Mouse (Mus musculus) embryonic facial prominence, embryonic 14.5 days (tissue): ENCODE measurements at regions not wholly inside any gene's neighbourhood (a gene's known extent, or its start where the extent isn't known, plus 50 kb on each side); places are given as distances from the start of the nearest gene placed in this dataset.

Experiments
- ATAC-seq: fragments of 200-750 bp; cut with Nextera tagmentation; 2 replicates; pipeline ENCODE4 v1.8.0; 2017; ENCODE audit warnings: low read depth, moderate number of reproducible peaks, moderate TSS enrichment
- DNase-seq: peaks from one replicate; pipeline ENCODE4 v3.0.0-alpha.2; 2015; ENCODE audit warnings: low spot score
- H3K27ac ChIP-seq: fragments of 300-500 bp; sonication (generic); replicated peaks from 2 replicates; pipeline ENCODE4 v1.5.1; 2014; ENCODE audit warnings: low read depth, mild to moderate bottlenecking, low read length, moderate library complexity
- H3K27me3 ChIP-seq: fragments of 300-500 bp; sonication (generic); replicated peaks from 2 replicates; pipeline ENCODE4 v1.6.1; 2014; ENCODE audit warnings: low read length; ENCODE audit not compliant: control insufficient read depth, insufficient read depth
- H3K36me3 ChIP-seq: fragments of 300-500 bp; sonication (generic); 2 replicates; pipeline ENCODE4 v1.6.1; 2014; ENCODE audit warnings: low read length, mixed read lengths; ENCODE audit not compliant: control insufficient read depth, insufficient read depth
- H3K4me1 ChIP-seq: fragments of 300-500 bp; sonication (generic); 2 replicates; pipeline ENCODE4 v1.6.1; 2014; ENCODE audit warnings: antibody characterized with exemption, low read length; ENCODE audit not compliant: control insufficient read depth, insufficient read depth
- H3K4me2 ChIP-seq: fragments of 300-500 bp; sonication (generic); 2 replicates; pipeline ENCODE4 v1.6.1; 2014; ENCODE audit warnings: low read depth, mild to moderate bottlenecking, low read length, moderate library complexity, mixed read lengths
- H3K4me3 ChIP-seq: fragments of 300-500 bp; sonication (generic); 2 replicates; pipeline ENCODE4 v1.5.1; 2014; ENCODE audit warnings: low read depth, mild to moderate bottlenecking, low read length
- H3K9ac ChIP-seq: fragments of 300-500 bp; sonication (generic); 2 replicates; pipeline ENCODE4 v1.6.1; 2014; ENCODE audit warnings: low read depth, mild to moderate bottlenecking, low read length, moderate library complexity, mixed read lengths
- H3K9me3 ChIP-seq: fragments of 300-500 bp; sonication (generic); 2 replicates; pipeline ENCODE4 v1.6.1; 2016; ENCODE audit warnings: low read length; ENCODE audit not compliant: control insufficient read depth
- WGBS: fragments of 180-500 bp; shearing (Covaris S2); extraction: QIAGEN DNeasy Blood & Tissue Kit; methylation state at CpG from one replicate; pipeline ENCODE4 v1.1.7; 2014; 5-methylcytosine and 5-hydroxymethylcytosine counted together

GRCm38 (mm10) chr8:8562268-8562667 lies 98.8 kb downstream of the Efnb2 start:
- H3K9me3 ChIP-seq, result no peaks in the 10 kb centered on the region
- H3K27me3 ChIP-seq, result no peaks in the 10 kb centered on the region
- WGBS, result 73% methylated on average over 7 of the region's 7 CpGs
- H3K4me1 ChIP-seq, result no peaks in the 10 kb centered on the region
- no peak overlapping the region for H3K4me3 ChIP-seq
- DNase-seq (no peak), ATAC-seq (no peak)
- H3K36me3 ChIP-seq, result no peaks in the 10 kb centered on the region
- no peak overlapping the region for H3K27ac ChIP-seq
- H3K9ac ChIP-seq, result no peak overlapping the region
- no peak overlapping the region for H3K4me2 ChIP-seq

DNA sequence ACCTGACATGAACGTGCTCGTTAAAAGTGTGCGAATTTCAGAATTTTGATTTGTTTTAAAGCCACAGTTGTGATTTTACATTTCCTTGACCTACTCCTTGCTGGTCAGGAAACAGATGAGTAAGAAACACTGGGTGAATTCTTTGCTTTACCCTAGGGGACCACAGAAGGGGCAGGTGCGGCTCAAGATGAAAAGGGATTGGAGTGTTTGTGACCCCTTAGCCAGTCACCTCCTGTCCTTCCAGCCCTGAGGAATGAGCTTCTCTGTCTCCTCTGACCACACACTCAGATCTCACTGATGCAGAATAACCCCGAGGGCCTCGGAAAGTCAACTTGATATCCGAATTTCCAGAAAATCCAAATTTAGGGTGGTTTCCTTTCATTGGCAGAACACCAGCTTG lies 103.0 kb downstream of the Efnb2 start:
- no peaks in the 10 kb centered on the region for H3K36me3 ChIP-seq
- ATAC-seq (no peak), DNase-seq (no peak)
- no peak overlapping the region for H3K9ac ChIP-seq
- no peaks in the 10 kb centered on the region for H3K27me3 ChIP-seq
- H3K9me3 ChIP-seq, result no peaks in the 10 kb centered on the region
- H3K4me1 ChIP-seq, result no peaks in the 10 kb centered on the region
- 69% methylated on average over 7 of the region's 7 CpGs for WGBS
- H3K27ac ChIP-seq, result no peak overlapping the region
- H3K4me2 ChIP-seq, result no peak overlapping the region
- H3K4me3 ChIP-seq, result no peak overlapping the region

DNA sequence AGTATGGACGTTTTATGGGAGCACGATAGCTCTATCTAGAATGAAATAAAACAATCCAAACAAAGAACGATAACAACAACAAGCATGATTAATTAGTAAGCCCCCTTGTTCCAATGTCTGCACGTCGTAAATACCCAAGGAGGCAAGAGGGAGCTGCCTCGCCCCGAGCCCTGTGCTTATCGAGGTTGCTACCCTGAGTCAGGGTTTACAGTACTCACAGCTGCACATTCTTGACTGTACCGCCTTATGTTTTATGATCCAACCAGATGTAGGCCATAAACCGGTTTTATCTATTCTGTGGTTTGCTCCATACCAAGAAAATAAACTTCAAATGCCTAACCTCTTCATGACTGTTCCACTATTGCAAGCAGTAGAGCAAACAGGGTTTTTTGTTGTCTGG lies 104.9 kb downstream of the Efnb2 start:
- no peak overlapping the region for H3K4me3 ChIP-seq
- no peak overlapping the region for H3K9ac ChIP-seq
- 68% methylated on average over 10 of the region's 10 CpGs for WGBS
- no peaks in the 10 kb centered on the region for H3K36me3 ChIP-seq
- no peaks in the 10 kb centered on the region for H3K4me1 ChIP-seq
- H3K27ac ChIP-seq, result no peak overlapping the region
- no peaks in the 10 kb centered on the region for H3K9me3 ChIP-seq
- no peak for ATAC-seq
- no peaks in the 10 kb centered on the region for H3K27me3 ChIP-seq
- DNase-seq, result peak; percentile 19
- H3K4me2 ChIP-seq, result no peak overlapping the region

- no peaks in the 10 kb centered on the region for H3K4me1 ChIP-seq
- 89% methylated on average over 5 of the region's 5 CpGs for WGBS
- no peak overlapping the region for H3K9ac ChIP-seq
- no peaks in the 10 kb centered on the region for H3K27me3 ChIP-seq
- no peak for DNase-seq
- H3K36me3 ChIP-seq, result no peaks in the 10 kb centered on the region
- H3K4me3 ChIP-seq, result no peak overlapping the region
- no peak for ATAC-seq
- H3K4me2 ChIP-seq, result no peak overlapping the region
- no peak overlapping the region for H3K27ac ChIP-seq
- no peaks in the 10 kb centered on the region for H3K9me3 ChIP-seq
Measured at GRCm38 (mm10) chr8:8554691-8555090, 106.4 kb downstream of the Efnb2 start.

DNA sequence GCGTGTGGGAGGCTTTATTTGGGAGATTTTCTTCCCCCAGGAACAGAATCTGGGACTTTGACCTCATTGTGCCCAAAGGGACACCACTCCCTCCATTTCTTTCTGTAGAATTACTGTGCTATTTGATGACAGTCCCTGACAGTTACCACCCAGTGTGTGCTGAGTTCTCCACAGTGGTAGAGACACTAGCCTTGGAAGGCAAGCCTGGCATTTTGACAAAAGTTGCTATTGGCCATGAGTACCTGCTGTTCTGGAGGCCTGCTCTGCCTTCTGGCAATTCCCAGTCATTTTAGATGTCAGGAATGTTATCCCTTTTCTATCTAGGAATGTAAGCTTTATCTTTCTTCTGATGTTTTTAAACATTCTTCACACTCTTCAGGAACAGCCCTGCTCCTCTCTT lies 108.3 kb downstream of the Efnb2 start:
- ATAC-seq (no peak), DNase-seq (no peak)
- Histone ChIP-seq H3K27ac (no peak overlapping the region), H3K4me3 (no peak overlapping the region), H3K27me3 (no peaks in the 10 kb centered on the region), H3K36me3 (no peaks in the 10 kb centered on the region), H3K9ac (no peak overlapping the region), H3K4me1 (no peaks in the 10 kb centered on the region), H3K9me3 (no peaks in the 10 kb centered on the region), H3K4me2 (no peak overlapping the region)
- 65% methylated on average over 1 of the region's 1 CpGs for WGBS

- no peaks in the 10 kb centered on the region for H3K36me3 ChIP-seq
- H3K4me2 ChIP-seq, result no peak overlapping the region
- no peaks in the 10 kb centered on the region for H3K9me3 ChIP-seq
- ATAC-seq (no peak), DNase-seq (no peak)
- no peak overlapping the region for H3K4me3 ChIP-seq
- no peak overlapping the region for H3K9ac ChIP-seq
- no peaks in the 10 kb centered on the region for H3K4me1 ChIP-seq
- no peaks in the 10 kb centered on the region for H3K27me3 ChIP-seq
- WGBS, result 76% methylated on average over 5 of the region's 5 CpGs
- H3K27ac ChIP-seq, result no peak overlapping the region
Measured at GRCm38 (mm10) chr8:8536626-8537025, 124.4 kb downstream of the Efnb2 start.

DNA sequence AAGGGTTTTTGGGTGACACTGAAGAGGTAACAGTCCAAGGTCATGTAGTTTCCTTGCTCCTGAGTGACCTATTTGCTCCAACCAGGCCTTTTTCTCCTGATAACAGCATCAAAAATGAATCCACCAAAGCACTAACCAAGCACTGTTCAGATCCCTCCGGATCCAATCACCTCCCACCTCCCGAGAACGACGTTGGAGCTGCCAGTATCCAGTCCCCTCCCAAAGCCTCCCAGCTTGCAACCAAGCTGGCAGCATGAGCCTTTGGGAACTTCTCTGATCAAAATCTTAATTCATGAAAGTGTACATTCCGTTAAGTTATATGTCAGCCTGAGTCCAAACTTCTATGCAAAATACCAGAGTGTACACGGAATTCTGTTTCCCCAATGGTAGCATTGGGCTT lies 126.3 kb downstream of the Efnb2 start:
- ATAC-seq (no peak), DNase-seq (no peak)
- H3K4me2 ChIP-seq, result no peak overlapping the region

DNA sequence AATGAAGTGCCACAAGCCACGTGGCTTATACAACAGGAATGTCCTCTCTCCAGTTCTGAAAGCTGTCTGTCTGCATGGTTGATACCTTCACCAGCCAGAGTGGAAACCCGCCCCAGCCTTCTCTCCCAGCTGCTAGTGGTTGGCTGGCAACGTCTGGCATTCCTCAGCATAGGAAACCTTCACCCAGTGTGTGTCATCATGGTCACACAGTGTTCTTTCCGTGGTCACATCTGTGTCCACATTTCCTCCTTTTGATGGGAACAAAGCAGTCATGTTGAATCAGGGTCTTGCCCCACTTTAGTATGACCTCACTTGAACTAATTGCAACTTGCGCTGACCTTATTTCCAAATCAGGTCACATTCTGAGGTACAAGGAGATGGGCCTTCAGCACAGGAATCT lies 128.1 kb downstream of the Efnb2 start:
- ATAC-seq (no peak), DNase-seq (no peak)
- H3K9me3 ChIP-seq, result no peaks in the 10 kb centered on the region
- H3K27ac ChIP-seq, result no peak overlapping the region
- H3K36me3 ChIP-seq, result no peaks in the 10 kb centered on the region
- H3K4me1 ChIP-seq, result no peaks in the 10 kb centered on the region
- H3K9ac ChIP-seq, result no peak overlapping the region
- H3K27me3 ChIP-seq, result no peaks in the 10 kb centered on the region
- 81% methylated on average over 5 of the region's 5 CpGs for WGBS
- no peak overlapping the region for H3K4me3 ChIP-seq
- H3K4me2 ChIP-seq, result no peak overlapping the region

More for the DNA sequence above, 126.3 kb downstream of the Efnb2 start:
- H3K27me3 ChIP-seq, result no peaks in the 10 kb centered on the region
- H3K4me1 ChIP-seq, result no peaks in the 10 kb centered on the region
- 39% methylated on average over 6 of the region's 6 CpGs for WGBS
- H3K4me3 ChIP-seq, result no peak overlapping the region
- no peaks in the 10 kb centered on the region for H3K9me3 ChIP-seq
- H3K9ac ChIP-seq, result no peak overlapping the region
- no peaks in the 10 kb centered on the region for H3K36me3 ChIP-seq
- H3K27ac ChIP-seq, result no peak overlapping the region

DNA sequence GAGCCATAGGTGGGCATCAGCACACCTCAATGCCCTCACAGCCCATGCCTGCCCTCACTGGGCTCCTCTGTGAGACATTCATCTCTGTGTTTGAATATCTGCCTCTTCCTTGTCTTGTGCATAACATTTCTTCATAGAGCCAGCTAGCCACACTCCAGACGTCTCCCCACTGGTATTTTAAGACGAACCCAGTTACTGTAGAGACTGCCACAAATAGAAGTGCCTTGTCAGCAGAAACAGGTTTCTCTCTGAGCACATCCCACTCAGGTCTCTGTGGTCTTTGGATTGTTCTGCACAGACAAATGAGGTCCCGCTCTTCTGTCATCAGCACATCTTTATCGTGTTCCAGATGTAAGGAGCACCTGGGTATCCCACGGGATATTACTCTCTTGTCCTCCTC lies 130.5 kb downstream of the Efnb2 start:
- WGBS, result 51% methylated on average over 5 of the region's 5 CpGs
- H3K9me3 ChIP-seq, result no peaks in the 10 kb centered on the region
- no peaks in the 10 kb centered on the region for H3K27me3 ChIP-seq
- no peak overlapping the region for H3K4me3 ChIP-seq
- H3K9ac ChIP-seq, result no peak overlapping the region
- no peak overlapping the region for H3K4me2 ChIP-seq
- ATAC-seq, result no peak
- H3K36me3 ChIP-seq, result no peaks in the 10 kb centered on the region
- no peak overlapping the region for H3K27ac ChIP-seq
- no peaks in the 10 kb centered on the region for H3K4me1 ChIP-seq
- DNase-seq, result no peak
